Mouse (Mus musculus) liver, embryonic 12.5 days (tissue): ENCODE results near the gene Uhrf1. TPM values are rescaled to one million over a fixed set of nuclear protein-coding genes. Genes with fewer than 3 reads are reported as not detected.

Experiments
- ATAC-seq: fragments of 200-750 bp; cut with Nextera tagmentation; 2 replicates; pipeline ENCODE4 v1.8.0; 2017; ENCODE audit warnings: moderate number of reproducible peaks, mild to moderate bottlenecking, moderate library complexity
- H3K27ac ChIP-seq: fragments of 300-500 bp; sonication (generic); 2 replicates; pipeline ENCODE4 v1.5.1; 2016; ENCODE audit warnings: mild to moderate bottlenecking
- H3K27me3 ChIP-seq: fragments of 300-500 bp; sonication (generic); replicated peaks from 2 replicates; pipeline ENCODE4 v1.6.1; 2016; ENCODE audit warnings: mild to moderate bottlenecking, moderate library complexity
- H3K36me3 ChIP-seq: fragments of 300-500 bp; sonication (generic); 2 replicates; pipeline ENCODE4 v1.6.1; 2016; ENCODE audit warnings: mild to moderate bottlenecking, moderate library complexity
- H3K4me1 ChIP-seq: fragments of 300-500 bp; sonication (generic); 2 replicates; pipeline ENCODE4 v1.6.1; 2016
- H3K4me2 ChIP-seq: fragments of 300-500 bp; sonication (generic); 2 replicates; pipeline ENCODE4 v1.6.1; 2016; ENCODE audit warnings: mild to moderate bottlenecking, moderate library complexity
- H3K4me3 ChIP-seq: fragments of 300-500 bp; sonication (generic); 2 replicates; pipeline ENCODE4 v1.5.1; 2016; ENCODE audit warnings: mild to moderate bottlenecking, moderate library complexity
- H3K9ac ChIP-seq: fragments of 300-500 bp; sonication (generic); 2 replicates; pipeline ENCODE4 v1.6.1; 2016; ENCODE audit warnings: mild to moderate bottlenecking, moderate library complexity
- H3K9me3 ChIP-seq: fragments of 300-500 bp; sonication (generic); replicated peaks from 2 replicates; pipeline ENCODE4 v1.6.1; 2016; ENCODE audit warnings: mild to moderate bottlenecking, moderate library complexity
- WGBS: fragments of 180-500 bp; shearing (Covaris S2); methylation state at CpG from one replicate; pipeline ENCODE4 v1.1.7; 2016; ENCODE audit not compliant: insufficient replicate concordance; 5-methylcytosine and 5-hydroxymethylcytosine counted together
- polyA plus RNA-seq: library from polyadenylated mRNA; unstranded; fragments of >200 nt; fragmentation: Nextera tagmentation; extraction: Ambion mirVana; gene quantifications from 2 replicates; pipeline ENCODE4 v1.2.1, GENCODE M21; 2016

Uhrf1 gene
- polyA plus RNA-seq, 1 experiment from 2014 or later: 154 TPM

DNA sequence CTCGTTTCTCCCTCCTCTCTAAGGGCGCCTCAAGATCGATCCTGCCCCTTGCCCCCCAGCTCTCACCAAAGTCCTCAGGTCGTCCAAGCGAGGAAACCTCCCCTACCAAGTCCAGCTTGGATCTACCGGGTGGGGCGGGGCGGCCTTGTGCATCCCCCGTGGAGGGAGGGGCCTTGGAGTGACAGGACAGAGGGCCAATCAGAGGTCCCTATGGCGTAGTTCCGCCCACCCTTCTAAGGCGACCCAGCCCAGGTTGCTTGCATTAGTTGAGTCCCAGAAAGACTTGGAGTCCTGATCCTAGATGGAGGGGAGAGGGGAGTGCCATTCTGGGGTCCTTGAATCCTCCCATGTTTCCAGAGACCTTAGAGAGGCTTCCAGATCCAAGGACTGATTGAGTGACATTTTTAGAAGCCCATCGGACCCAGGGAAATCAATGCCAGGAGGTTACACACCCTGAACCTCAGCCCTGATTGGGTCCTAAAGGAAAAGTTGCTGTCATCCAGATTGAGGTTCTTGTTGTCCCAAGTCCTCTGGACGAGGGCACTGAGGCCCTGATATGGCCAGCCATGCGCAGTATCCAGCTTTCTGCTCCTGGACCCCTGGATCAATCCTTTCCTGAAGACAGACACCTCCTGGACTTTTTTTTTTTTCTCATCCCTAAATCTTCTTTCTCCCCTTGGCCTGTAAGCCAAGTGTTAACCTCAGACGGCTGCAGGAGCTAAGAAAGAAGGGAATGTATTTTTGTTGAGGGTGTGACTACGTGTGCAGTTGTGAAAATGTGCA is 12.5 kb upstream of the Uhrf1 start:
- peak overlapping the region; percentile 74 for H3K9ac ChIP-seq
- peaks cover 62% of the 10 kb centered on the region for H3K4me1 ChIP-seq
- H3K4me3 ChIP-seq: peak overlapping the region; percentile 64
- peak; percentile 84 for ATAC-seq
- H3K4me2 ChIP-seq: peak overlapping the region; percentile 85
- peak overlapping the region; percentile 93 for H3K27ac ChIP-seq
- H3K36me3 ChIP-seq: peaks cover 14% of the 10 kb centered on the region
- no peaks in the 10 kb centered on the region for H3K27me3 ChIP-seq
- 2% methylated on average over 17 of the region's 17 CpGs for whole genome bisulfite sequencing
- H3K9me3 ChIP-seq: no peaks in the 10 kb centered on the region

DNA sequence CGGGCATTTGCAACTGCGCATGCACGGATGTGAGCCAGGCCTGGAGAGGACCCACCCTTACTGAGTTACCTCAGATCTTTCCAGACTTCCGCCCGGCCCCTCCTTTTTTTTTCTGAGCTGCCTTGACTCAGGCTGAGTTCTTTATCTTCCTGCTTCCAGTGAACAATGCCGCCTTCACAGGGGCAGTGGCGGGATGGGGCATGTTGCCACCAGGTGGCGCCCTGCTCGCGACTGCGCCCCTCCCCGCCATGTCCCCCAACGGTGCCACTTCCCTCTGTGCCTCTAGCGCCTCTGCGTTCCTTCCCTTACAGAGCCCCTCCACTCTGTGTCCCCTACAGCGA is 12.0 kb upstream of the Uhrf1 start:
- H3K9me3 ChIP-seq: no peaks in the 10 kb centered on the region
- peak; percentile 78 for ATAC-seq
- peak overlapping the region; percentile 85 for H3K4me2 ChIP-seq
- peak overlapping the region; percentile 71 for H3K9ac ChIP-seq
- H3K27me3 ChIP-seq: no peaks in the 10 kb centered on the region
- peak overlapping the region; percentile 64 for H3K4me3 ChIP-seq
- H3K36me3 ChIP-seq: peaks cover 8% of the 10 kb centered on the region
- H3K27ac ChIP-seq: peak overlapping the region; percentile 93
- H3K4me1 ChIP-seq: peaks cover 60% of the 10 kb centered on the region
- WGBS: under 1% methylated on average over 16 of the region's 16 CpGs

DNA sequence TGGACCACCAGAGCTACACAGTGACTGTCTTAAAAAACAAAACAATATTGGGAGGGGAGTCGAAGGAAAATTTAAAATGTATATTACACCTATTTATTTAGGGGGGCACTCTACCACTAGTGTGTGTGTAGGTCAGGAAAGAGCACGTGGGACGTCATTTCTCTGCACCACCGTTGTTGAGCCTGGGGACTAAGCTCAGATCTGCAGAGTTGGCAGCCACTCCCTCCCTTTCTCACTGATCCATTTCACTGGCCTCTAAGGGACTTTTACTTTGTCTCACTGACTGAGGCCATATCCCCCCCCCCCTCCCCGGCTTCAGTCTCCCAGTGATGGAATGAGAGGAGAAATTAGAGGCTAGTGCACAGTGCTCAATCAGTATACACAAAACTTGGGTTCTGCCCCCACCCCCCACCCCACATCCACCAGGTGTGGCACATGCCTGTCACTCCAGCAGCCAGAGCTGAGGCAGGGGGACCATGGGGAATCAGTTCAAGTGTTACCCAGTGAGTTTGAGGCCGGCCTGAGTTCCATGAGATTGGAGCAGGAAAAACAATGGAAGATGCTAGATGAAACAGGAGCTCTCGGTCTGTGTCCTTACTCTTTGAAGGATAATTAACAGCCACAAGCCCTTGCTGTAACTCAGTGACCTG is 11.2 kb upstream of the Uhrf1 start:
- Histone ChIP-seq H3K9ac (peak overlapping the region; percentile 71; the same call in 1 of the 2 replicates), H3K4me1 (peaks cover 51% of the 10 kb centered on the region)
- no peak for ATAC-seq

DNA sequence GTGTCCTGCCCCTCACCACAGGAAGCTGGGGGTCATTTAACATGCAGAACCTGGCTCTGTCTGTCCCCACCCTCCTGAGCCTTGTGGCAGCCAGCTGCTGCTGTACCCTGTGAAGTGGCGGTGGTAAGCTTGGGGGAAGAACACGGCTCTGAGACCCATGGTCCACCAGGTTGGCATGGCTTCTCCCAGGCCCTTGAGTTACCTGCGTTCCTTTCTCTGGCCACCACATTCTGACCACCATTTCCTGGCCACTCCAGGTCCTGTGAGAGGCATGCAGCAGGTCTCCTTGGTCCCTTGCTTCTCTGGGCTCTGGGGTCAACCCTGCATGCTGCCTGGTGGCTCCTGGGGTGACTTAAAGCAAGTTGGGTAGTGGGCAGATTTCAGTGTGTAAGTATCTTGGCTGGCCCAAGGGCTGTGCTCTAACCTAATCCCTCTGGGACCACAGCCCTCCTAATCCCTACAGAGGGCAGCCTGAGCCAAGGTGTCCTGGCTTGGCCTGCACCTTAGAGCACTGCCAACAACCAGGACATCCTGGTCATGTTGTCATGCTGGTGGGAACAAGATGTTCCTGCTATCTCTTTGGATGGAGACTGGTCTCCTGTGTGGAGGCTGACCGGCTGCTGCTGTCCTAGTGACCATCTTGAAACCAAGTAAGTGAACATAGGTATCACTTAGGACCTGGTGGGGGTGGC is 10.4 kb upstream of the Uhrf1 start, which contains the start of gene Plin3:
TSS of gene Plin3 (minus strand) at position 343 of the 692 bp plus-strand sequence.
- peak within 1 kb of the TSS; percentile 93 for H3K27ac ChIP-seq
- H3K9ac ChIP-seq: peak within 1 kb of the TSS; percentile 71; the same call in 1 of the 2 replicates
- WGBS: 84% methylated on average over 4 of the region's 4 CpGs
- ATAC-seq: no peak
- H3K4me1 ChIP-seq: peaks cover 44% of the 10 kb centered on the region
- no peaks in the 10 kb centered on the region for H3K9me3 ChIP-seq
- H3K36me3 ChIP-seq: no peaks in the 10 kb centered on the region
- H3K4me3 ChIP-seq: no peak within 1 kb of the TSS
- peak within 1 kb of the TSS; percentile 85 for H3K4me2 ChIP-seq
- H3K27me3 ChIP-seq: no peaks in the 10 kb centered on the region

More for the DNA sequence above, 11.2 kb upstream of the Uhrf1 start:
- 76% methylated on average over 7 of the region's 7 CpGs for WGBS
- no peak overlapping the region for H3K4me3 ChIP-seq
- no peaks in the 10 kb centered on the region for H3K9me3 ChIP-seq
- peak overlapping the region; percentile 93 for H3K27ac ChIP-seq
- peaks cover under 1% of the 10 kb centered on the region; the same call in 1 of the 2 replicates for H3K36me3 ChIP-seq
- H3K4me2 ChIP-seq: peak overlapping the region; percentile 85
- no peaks in the 10 kb centered on the region for H3K27me3 ChIP-seq

DNA sequence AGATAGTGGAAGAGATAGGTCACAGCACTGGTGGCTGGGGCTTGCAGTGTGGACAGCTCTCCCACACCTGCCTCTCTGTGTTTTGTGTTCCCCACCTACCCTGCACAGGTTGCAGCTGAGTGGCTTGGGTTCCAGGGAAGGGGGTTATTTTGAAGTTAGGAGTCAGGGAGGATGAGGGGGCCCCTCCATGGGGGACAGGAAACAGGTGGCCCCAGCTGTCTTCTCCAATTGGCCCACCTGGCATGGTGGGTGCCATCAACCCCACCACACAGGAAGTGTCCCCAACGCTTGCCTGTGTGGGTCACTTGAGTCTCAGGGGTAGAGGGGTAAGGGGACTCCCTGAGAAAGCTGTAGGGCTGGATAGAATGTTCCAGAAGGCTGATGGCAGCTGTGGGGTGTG is 9.8 kb upstream of the Uhrf1 start:
- ATAC-seq: no peak
- WGBS: 37% methylated on average over 1 of the region's 1 CpGs
- H3K4me3 ChIP-seq: no peak overlapping the region
- no peaks in the 10 kb centered on the region for H3K36me3 ChIP-seq
- peaks cover 38% of the 10 kb centered on the region for H3K4me1 ChIP-seq
- no peaks in the 10 kb centered on the region for H3K27me3 ChIP-seq
- H3K4me2 ChIP-seq: no peak overlapping the region
- H3K27ac ChIP-seq: no peak overlapping the region
- no peaks in the 10 kb centered on the region for H3K9me3 ChIP-seq
- H3K9ac ChIP-seq: no peak overlapping the region

DNA sequence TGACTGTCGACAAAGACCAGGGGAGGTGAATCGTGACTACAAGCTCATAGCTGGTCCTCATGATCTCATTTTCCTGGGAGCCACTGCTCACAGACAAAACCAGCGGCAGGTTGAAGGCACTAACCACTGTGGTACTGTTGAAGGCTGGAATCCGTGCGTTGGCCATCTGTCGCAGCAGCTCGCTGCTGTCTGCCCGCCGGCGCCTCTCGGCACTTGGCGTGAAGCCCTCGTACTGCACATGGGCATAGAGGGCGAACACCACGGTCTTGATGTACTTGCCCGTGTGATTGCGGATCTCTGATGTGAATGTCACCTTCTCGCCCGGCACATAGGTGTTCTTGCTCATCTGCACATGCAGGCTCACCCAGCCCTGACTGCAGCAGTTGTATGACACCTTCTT is 8.9 kb upstream of the Uhrf1 start:
- no peak overlapping the region for H3K4me2 ChIP-seq
- H3K27me3 ChIP-seq: no peaks in the 10 kb centered on the region
- no peak overlapping the region for H3K9ac ChIP-seq
- WGBS: 83% methylated on average over 19 of the region's 19 CpGs
- H3K4me3 ChIP-seq: no peak overlapping the region
- H3K4me1 ChIP-seq: peaks cover 29% of the 10 kb centered on the region
- H3K36me3 ChIP-seq: no peaks in the 10 kb centered on the region
- H3K27ac ChIP-seq: no peak overlapping the region
- no peaks in the 10 kb centered on the region for H3K9me3 ChIP-seq
- ATAC-seq: no peak

DNA sequence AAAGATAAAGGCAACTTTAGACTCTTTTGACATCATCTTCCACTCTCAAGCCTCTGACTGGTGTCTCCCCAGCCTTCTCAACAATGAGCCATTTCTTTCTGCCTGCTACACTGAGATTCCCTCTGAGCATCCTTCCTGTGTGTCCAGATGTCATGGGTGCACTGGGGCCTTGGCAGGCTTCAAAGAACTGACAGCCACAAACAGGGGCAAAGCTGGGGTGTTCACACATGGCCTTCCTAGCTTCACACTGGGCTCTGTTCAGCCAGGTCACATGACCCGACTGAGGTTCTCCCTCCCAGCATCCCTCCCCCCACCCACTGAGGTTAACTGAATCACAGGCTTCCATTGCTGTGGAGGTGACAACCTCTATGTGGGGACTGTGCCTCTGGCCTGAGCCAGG is 6.9 kb upstream of the Uhrf1 start:
- H3K9ac ChIP-seq: no peak overlapping the region
- 48% methylated on average over 1 of the region's 1 CpGs for WGBS
- no peak for ATAC-seq

DNA sequence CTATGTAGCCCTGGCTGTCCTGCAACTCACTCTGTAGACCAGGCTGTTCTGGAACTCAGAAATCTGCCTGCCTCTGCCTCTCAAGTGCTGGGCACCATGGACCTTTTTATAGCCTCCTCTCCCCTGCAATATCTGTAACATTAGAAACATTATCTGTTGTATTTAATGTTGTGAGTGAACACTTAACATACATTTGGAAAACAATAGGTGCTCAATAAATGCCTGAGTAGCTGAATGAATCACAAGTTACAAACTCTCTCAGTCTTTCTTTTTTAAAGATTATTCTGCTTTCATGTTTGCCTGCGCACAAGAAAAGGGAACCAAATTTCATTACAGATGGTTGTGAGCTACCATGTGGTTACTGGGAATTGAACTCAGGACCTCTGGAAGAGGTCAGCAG is 4.9 kb upstream of the Uhrf1 start:
- H3K27ac ChIP-seq: no peak overlapping the region
- no peak overlapping the region for H3K4me2 ChIP-seq
- no peaks in the 10 kb centered on the region; the same call in 1 of the 2 replicates for H3K27me3 ChIP-seq
- no peaks in the 10 kb centered on the region for H3K36me3 ChIP-seq
- no peak overlapping the region for H3K9ac ChIP-seq
- H3K4me3 ChIP-seq: no peak overlapping the region
- peaks cover 14% of the 10 kb centered on the region for H3K4me1 ChIP-seq
- ATAC-seq: no peak
- H3K9me3 ChIP-seq: no peaks in the 10 kb centered on the region
- 83% methylated on average over 1 of the region's 1 CpGs for WGBS

More for the DNA sequence above, 6.9 kb upstream of the Uhrf1 start:
- H3K27ac ChIP-seq: no peak overlapping the region
- no peak overlapping the region for H3K4me3 ChIP-seq
- no peaks in the 10 kb centered on the region; the same call in 1 of the 2 replicates for H3K27me3 ChIP-seq
- H3K4me2 ChIP-seq: no peak overlapping the region
- H3K9me3 ChIP-seq: no peaks in the 10 kb centered on the region
- peaks cover 9% of the 10 kb centered on the region for H3K4me1 ChIP-seq
- no peaks in the 10 kb centered on the region for H3K36me3 ChIP-seq

DNA sequence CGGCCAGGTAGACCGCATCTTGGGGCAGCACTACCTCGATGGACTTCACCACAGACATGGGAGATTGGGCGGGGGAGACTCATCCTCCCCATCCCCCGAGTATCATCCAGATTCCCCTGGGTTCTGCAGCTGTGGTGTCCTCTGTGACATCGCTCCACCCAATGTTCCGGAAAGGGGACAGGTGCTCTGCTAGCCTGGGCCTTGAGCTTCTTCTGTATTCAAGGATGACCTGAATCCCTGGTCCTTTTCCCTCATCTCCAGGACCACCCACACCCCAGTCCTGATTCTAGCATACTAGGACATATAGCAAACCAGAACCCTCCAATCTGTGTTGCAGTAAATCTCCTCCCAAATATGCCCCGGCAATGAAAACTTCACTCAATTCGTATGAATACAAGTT is 2.9 kb upstream of the Uhrf1 start, which contains the start of gene Arrdc5:
TSS of gene Arrdc5 (minus strand) at position 101 of the 400 bp plus-strand sequence.
- H3K9ac ChIP-seq: no peak within 1 kb of the TSS
- peaks cover 21% of the 10 kb centered on the region for H3K4me1 ChIP-seq
- no peak within 1 kb of the TSS for H3K4me3 ChIP-seq
- 77% methylated on average over 9 of the region's 9 CpGs for WGBS
- no peak within 1 kb of the TSS for H3K4me2 ChIP-seq
- ATAC-seq: no peak
- H3K9me3 ChIP-seq: no peaks in the 10 kb centered on the region
- no peak within 1 kb of the TSS for H3K27ac ChIP-seq
- peaks cover 7% of the 10 kb centered on the region for H3K36me3 ChIP-seq
- H3K27me3 ChIP-seq: no peaks in the 10 kb centered on the region; the same call in 1 of the 2 replicates

DNA sequence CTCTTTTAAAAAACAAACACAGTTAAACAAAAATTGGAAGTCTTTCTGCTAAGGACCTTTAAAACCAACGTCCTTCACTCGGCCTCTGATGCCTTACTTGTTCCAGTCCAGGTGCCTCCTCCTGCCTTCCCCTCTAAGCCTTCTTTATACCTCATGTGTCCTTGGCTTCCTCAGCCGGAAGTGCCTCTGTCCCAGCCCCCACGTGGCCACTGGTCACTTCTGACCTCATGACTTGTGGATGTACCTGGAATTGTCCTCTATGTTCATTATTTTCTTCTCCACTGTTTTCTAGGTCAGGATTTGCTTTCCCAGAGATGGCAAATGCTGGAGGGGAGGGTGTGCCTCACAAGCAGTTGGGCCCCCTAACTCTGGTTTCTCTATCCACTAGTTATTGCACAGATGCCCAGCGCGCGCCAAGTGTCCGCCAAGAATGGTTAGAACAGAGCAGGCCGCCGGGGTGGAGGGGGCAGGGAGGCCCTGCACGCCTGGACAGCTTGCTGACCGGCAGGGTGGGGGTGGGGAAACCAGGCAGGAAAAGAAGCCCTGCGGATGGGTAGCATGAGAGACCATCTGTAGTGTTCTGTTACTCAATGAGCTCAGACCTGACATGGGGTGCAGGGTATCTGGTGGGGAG is 641 bp upstream of the Uhrf1 start:
- peak; percentile 13; the same call in 1 of the 2 replicates for ATAC-seq
- H3K9me3 ChIP-seq: no peaks in the 10 kb centered on the region
- H3K4me1 ChIP-seq: peaks cover 44% of the 10 kb centered on the region
- H3K27me3 ChIP-seq: no peaks in the 10 kb centered on the region; the same call in 1 of the 2 replicates
- H3K27ac ChIP-seq: peak overlapping the region; percentile 96
- peak overlapping the region; percentile 92 for H3K9ac ChIP-seq
- H3K4me3 ChIP-seq: peak overlapping the region; percentile 90
- WGBS: 32% methylated on average over 13 of the region's 13 CpGs
- H3K4me2 ChIP-seq: peak overlapping the region; percentile 98
- peaks cover 30% of the 10 kb centered on the region for H3K36me3 ChIP-seq

DNA sequence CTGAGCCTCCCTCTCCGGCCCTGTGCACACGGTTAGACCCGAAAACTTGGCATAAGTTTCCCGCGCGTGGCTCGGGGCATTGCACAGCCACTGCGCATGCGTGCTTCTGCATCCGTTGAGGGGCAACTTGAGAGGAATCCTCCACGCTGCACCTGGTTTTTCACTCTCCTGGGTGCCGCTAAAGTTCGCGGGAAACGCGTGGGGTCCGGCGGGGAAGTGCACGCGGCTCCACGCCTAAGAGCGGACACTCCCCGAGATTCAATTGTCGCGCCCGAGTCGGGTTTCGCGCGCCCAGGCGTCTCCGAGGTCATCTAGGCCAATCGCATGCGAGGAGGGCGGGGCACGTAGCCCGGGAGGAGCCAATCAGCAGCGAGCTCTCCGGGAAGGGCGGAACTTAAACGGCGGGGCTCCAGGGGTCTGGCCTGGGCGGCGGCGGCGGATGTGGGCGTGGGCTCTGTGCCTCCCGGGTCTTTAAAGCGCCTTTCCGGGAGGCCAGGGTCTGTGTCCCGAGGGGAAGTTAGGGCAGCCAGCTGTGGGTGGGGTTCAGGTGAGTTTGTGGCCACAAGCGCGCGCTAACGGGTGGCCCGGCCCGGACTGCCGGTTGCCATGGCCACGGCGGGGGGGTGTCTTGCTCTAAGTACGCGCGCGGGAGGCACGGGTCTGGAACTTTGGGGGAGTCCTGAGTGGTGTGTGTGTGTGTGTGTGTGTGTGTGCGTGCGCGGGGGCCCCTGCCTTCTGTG is 896 bp downstream of the Uhrf1 start:
- peak overlapping the region; percentile 96 for H3K27ac ChIP-seq
- H3K4me1 ChIP-seq: peaks cover 51% of the 10 kb centered on the region
- no peaks in the 10 kb centered on the region; the same call in 1 of the 2 replicates for H3K27me3 ChIP-seq
- H3K36me3 ChIP-seq: peaks cover 45% of the 10 kb centered on the region
- peak; percentile 86 for ATAC-seq
- peak overlapping the region; percentile 92 for H3K9ac ChIP-seq
- no peaks in the 10 kb centered on the region for H3K9me3 ChIP-seq
- WGBS: 2% methylated on average over 68 of the region's 68 CpGs
- H3K4me2 ChIP-seq: peak overlapping the region; percentile 98
- peak overlapping the region; percentile 90 for H3K4me3 ChIP-seq
